Mouse (Mus musculus) erythroblast, embryonic 14.5 days (primary cell): ENCODE results near the gene Gpr37l1. TPM values are rescaled to one million over a fixed set of nuclear protein-coding genes. Genes with fewer than 3 reads are reported as not detected.

Source experiments
- H3K27me3 ChIP-seq: 2 replicates; pipeline ENCODE4 v1.6.1; 2012; ENCODE audit warnings: inconsistent platforms; ENCODE audit not compliant: control insufficient read depth
- H3K36me3 ChIP-seq: 2 replicates; pipeline ENCODE4 v1.6.1; 2012; ENCODE audit warnings: mild to moderate bottlenecking, inconsistent platforms; ENCODE audit not compliant: control insufficient read depth
- H3K4me1 ChIP-seq: 2 replicates; pipeline ENCODE4 v1.6.1; 2012; ENCODE audit warnings: inconsistent platforms; ENCODE audit not compliant: control insufficient read depth
- H3K4me3 ChIP-seq: replicated peaks from 2 replicates; pipeline ENCODE3; 2012; ENCODE audit warnings: moderate library complexity, mild to moderate bottlenecking, inconsistent platforms
- H3K9me3 ChIP-seq: 2 replicates; pipeline ENCODE4 v1.6.1; 2012; ENCODE audit warnings: low read length, inconsistent platforms, mixed read lengths; ENCODE audit not compliant: control insufficient read depth
- GATA1 ChIP-seq: IDR thresholded peaks from 2 replicates; pipeline ENCODE4 v1.6.1; 2012; ENCODE audit warnings: low read length, inconsistent platforms, mixed read lengths
- TAL1 ChIP-seq: IDR thresholded peaks from 3 replicates; pipeline ENCODE4 v1.6.1; 2012; ENCODE audit warnings: low read length, inconsistent platforms, mixed read lengths
- polyA plus RNA-seq: library from polyadenylated mRNA; stranded (reverse); fragments of >175 nt; gene quantifications from 2 replicates; pipeline ENCODE4 v1.2.3, GENCODE M21; 2012

Gene Gpr37l1
- polyA plus RNA-seq, 1 experiment, result not detected

- Histone ChIP-seq H3K27me3 (no peaks in the 10 kb centered on the region), H3K4me1 (peaks cover 6% of the 10 kb centered on the region), H3K9me3 (no peaks in the 10 kb centered on the region), H3K36me3 (peaks cover 15% of the 10 kb centered on the region), H3K4me3 (no peak overlapping the region)
- TF ChIP-seq TAL1, result no peak
Measured at GRCm38 (mm10) chr1:135159074-135159473, 8.4 kb downstream of the Gpr37l1 start.

- H3K4me1 ChIP-seq, result peaks cover 6% of the 10 kb centered on the region
- H3K27me3 ChIP-seq, result no peaks in the 10 kb centered on the region
- peaks cover 15% of the 10 kb centered on the region for H3K36me3 ChIP-seq
- no peak overlapping the region for H3K4me3 ChIP-seq
- TF ChIP-seq GATA1 (no peak), TAL1 (no peak)
- no peaks in the 10 kb centered on the region for H3K9me3 ChIP-seq
Measured at GRCm38 (mm10) chr1:135158633-135159032, 8.8 kb downstream of the Gpr37l1 start.

- Histone ChIP-seq H3K9me3 (no peaks in the 10 kb centered on the region), H3K4me3 (no peak overlapping the region), H3K36me3 (peaks cover 19% of the 10 kb centered on the region), H3K27me3 (no peaks in the 10 kb centered on the region), H3K4me1 (peaks cover 8% of the 10 kb centered on the region)
- no peak for TF ChIP-seq GATA1
- no peak for TF ChIP-seq TAL1
Measured at GRCm38 (mm10) chr1:135156300-135156699, 11.2 kb downstream of the Gpr37l1 start.

- Histone ChIP-seq H3K36me3 (peaks cover 19% of the 10 kb centered on the region), H3K4me3 (peak overlapping the region; percentile 32)
Measured at GRCm38 (mm10) chr1:135154411-135154959, 13.0 kb downstream of the Gpr37l1 start.

GRCm38 (mm10) chr1:135154011-135154410 lies 13.5 kb downstream of the Gpr37l1 start:
- H3K4me1 ChIP-seq, result peaks cover 8% of the 10 kb centered on the region
- no peak for TF ChIP-seq TAL1
- TF ChIP-seq GATA1, result no peak
- H3K9me3 ChIP-seq, result no peaks in the 10 kb centered on the region
- H3K4me3 ChIP-seq, result no peak overlapping the region
- H3K36me3 ChIP-seq, result peaks cover 19% of the 10 kb centered on the region
- H3K27me3 ChIP-seq, result no peaks in the 10 kb centered on the region

More at GRCm38 (mm10) chr1:135154411-135154959, 13.0 kb downstream of the Gpr37l1 start:
- no peak for TF ChIP-seq TAL1
- TF ChIP-seq GATA1, result no peak
- Histone ChIP-seq H3K4me1 (peaks cover 8% of the 10 kb centered on the region), H3K9me3 (no peaks in the 10 kb centered on the region), H3K27me3 (no peaks in the 10 kb centered on the region)

GRCm38 (mm10) chr1:135148996-135149395 lies 18.5 kb downstream of the Gpr37l1 start:
- no peaks in the 10 kb centered on the region for H3K9me3 ChIP-seq
- peaks cover 5% of the 10 kb centered on the region for H3K36me3 ChIP-seq
- peaks cover 7% of the 10 kb centered on the region for H3K27me3 ChIP-seq
- no peak for TF ChIP-seq GATA1
- no peak for TF ChIP-seq TAL1
- H3K4me1 ChIP-seq, result peaks cover 28% of the 10 kb centered on the region
- no peak overlapping the region for H3K4me3 ChIP-seq

- no peak for TF ChIP-seq TAL1
- no peaks in the 10 kb centered on the region for H3K9me3 ChIP-seq
- H3K36me3 ChIP-seq, result peaks cover 10% of the 10 kb centered on the region
- peaks cover 7% of the 10 kb centered on the region for H3K27me3 ChIP-seq
- no peak overlapping the region for H3K4me3 ChIP-seq
- peaks cover 28% of the 10 kb centered on the region for H3K4me1 ChIP-seq
Measured at GRCm38 (mm10) chr1:135148476-135148875, 19.0 kb downstream of the Gpr37l1 start.

GRCm38 (mm10) chr1:135147702-135148058 lies 19.8 kb downstream of the Gpr37l1 start:
- Histone ChIP-seq H3K9me3 (no peaks in the 10 kb centered on the region), H3K36me3 (peaks cover 15% of the 10 kb centered on the region), H3K4me1 (peaks cover 28% of the 10 kb centered on the region), H3K4me3 (peak overlapping the region; percentile 88), H3K27me3 (peaks cover 7% of the 10 kb centered on the region)
- TF ChIP-seq GATA1 (no peak), TAL1 (no peak)

GRCm38 (mm10) chr1:135146946-135147701 lies 20.4 kb downstream of the Gpr37l1 start:
- Histone ChIP-seq H3K27me3 (peaks cover 7% of the 10 kb centered on the region), H3K36me3 (peaks cover 12% of the 10 kb centered on the region)
- TF ChIP-seq GATA1 (no peak), TAL1 (no peak)

More at GRCm38 (mm10) chr1:135146946-135147701, 20.4 kb downstream of the Gpr37l1 start:
- Histone ChIP-seq H3K4me1 (peaks cover 28% of the 10 kb centered on the region), H3K4me3 (peak overlapping the region; percentile 88), H3K9me3 (no peaks in the 10 kb centered on the region)
